Mouse (Mus musculus) cerebellum, postnatal 10 days (tissue): ENCODE measurements around the gene Olfr186.
"Not testable (repeated sequence)": the region's sequence is repeated elsewhere in the genome, so short reads cannot be mapped to it uniquely, and the experiment has no call there.

Source experiments
- DNase-seq, 2 experiments: peaks; one replicate each; pipeline ENCODE4 v3.0.0; 2021; ENCODE audit warnings: mixed read lengths in 2 of 2

The Olfr186 gene

DNA sequence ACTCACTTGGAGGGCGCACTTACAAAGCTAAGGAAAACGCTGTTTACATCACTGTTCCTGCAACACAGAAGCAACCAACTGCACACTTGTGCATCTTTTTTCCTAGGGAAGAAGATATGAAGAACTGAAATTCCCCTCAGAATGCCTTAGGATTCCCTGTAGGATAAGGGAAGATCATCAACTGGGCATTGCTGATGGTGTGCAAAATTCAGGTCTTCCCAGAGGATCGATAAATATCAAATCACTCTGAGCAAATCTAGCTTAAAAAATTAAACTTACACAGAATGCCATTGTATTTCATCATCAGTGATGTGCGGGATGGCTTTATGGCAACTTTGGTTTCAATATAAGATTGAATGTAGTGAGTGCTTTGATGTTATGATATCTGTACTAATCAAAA is at the start of gene Olfr186:
Gene Olfr186 (minus strand): TSS at position 101 of the 400 bp plus-strand sequence.
- no peak for DNase-seq

DNA sequence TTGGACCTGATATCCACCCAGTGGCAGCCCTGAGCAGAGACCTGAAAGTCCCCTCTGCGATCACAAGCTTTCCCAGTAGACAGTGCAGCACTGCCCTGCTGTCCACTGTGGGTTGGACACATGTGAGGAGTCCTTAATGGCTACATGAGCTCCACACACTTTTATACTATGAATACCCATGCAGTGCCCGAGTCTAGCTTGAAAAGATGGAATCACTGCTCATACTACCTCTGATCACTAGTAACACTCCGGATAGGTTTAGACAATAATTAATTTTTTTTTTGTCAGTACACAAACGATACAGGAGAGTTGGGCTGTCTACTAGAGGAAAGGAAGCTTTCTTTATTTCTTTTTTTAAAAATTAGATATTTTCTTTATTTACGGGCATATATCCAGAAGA is 47.8 kb upstream of the Olfr186 start, which contains the start of gene Olfr190:
Gene Olfr190 (minus strand): TSS at position 101 of the 400 bp plus-strand sequence.
- no peak for DNase-seq

DNA sequence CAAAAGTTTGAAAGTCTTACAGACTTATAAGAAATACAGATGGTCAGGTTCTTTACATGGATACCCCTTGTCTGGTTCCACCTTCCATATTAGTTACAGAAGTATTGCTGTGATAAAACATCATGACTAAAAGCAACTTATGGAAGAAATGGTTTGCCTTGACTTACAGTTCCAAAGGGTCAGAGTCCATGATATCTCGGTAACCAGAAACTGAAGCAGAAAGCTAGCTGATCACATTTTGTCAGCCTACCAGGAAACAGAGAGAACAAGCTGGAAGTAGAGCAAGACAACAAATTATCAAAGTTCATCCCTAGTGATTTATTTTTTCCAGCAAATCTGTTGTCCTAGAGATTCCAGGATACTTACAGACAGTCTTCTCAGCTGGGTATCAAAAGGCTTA is 43.4 kb upstream of the Olfr186 start:
- DNase-seq, result no peak

DNA sequence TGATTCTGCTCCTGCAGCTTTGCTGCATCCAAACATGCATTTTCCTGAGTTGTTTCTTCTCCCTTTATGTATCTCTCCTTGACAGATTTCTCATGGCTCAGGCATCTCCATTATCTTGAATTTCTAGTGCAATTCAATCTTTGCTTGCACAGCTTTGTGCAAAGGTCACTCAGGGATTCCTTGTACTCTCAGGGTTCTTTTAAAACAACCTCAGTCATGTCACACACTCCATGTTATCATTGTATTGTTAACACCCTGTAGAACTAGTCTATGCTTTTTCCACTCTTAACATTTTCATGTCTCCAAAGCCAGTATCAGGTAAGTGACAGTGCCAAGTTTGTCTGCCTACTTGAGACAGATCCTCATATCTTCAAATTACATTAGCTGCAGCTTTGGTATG is 41.7 kb upstream of the Olfr186 start:
- no peak for DNase-seq

DNA sequence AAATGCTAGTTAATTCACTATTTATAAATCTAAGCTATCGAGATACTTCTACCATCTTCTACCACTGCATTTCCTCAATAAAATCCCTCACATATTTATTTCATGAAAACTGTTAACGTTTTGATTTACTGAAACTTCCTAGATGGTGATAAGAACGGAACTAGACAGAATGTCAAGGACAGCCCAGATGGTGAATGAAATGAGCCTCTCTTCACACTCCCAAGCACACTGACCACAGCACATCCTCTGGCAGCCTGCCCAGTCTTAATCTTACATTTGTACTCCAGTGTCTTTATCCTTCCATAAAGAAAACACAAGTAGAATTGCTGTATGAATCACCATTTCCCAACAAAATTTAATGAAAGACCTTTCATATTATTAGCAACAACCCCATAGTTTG is 32.3 kb upstream of the Olfr186 start:
- not testable (repeated sequence) for DNase-seq

DNA sequence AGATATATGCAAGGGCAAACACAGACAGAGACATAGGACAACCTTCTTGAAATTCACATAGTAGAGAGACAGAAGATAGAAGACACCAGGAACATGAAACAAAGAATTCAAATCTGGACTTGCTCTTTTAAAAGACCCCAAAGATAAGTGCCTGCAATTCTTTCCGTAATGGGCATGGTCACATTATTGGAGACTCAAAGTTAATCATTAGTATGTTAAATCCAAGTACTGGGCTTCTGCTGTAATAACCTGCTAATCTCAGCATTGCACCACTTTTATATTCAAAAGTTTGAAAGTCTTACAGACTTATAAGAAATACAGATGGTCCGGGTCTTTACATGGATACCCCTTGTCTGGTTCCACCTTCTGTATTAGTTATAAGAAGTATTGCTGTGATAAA is 19.2 kb upstream of the Olfr186 start:
- DNase-seq, result not testable (repeated sequence)

DNA sequence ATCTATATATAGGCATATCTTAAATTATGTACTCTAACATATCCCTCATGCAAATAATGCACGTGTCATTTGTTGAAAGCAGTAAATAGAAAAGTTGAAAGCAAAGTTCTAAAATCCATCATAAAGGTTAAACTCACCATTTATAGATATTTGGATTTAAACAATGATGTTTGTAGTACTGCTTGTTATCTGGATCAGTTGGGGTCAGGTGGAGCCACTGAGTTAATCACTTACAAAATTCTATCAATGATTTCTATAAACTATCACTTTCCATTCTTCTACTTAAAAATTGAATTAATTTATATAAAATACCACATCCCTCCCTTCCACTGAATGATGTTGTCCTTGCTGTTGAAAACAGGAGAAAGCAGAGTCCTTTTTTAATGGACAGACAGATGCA is 18.8 kb upstream of the Olfr186 start:
- DNase-seq, result no peak

DNA sequence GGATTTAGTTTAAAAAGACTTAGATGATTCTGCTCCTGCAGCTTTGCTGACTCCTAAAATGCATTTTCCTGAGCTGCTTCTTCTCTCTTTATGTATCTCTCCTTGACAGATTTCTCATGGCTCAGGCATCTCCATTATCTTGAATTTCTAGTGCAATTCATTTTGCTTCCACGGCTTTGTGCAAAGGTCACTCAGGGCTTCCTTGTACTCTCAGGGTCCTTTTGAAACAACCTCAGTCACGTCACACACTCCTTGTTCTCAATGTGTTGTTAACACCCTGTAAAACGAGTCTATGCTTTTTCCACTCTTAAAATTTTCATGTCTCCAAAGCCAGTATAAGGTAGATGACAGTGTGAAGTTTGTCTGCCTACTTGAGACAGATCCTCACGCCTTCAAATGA is 17.5 kb upstream of the Olfr186 start:
- no peak for DNase-seq

DNA sequence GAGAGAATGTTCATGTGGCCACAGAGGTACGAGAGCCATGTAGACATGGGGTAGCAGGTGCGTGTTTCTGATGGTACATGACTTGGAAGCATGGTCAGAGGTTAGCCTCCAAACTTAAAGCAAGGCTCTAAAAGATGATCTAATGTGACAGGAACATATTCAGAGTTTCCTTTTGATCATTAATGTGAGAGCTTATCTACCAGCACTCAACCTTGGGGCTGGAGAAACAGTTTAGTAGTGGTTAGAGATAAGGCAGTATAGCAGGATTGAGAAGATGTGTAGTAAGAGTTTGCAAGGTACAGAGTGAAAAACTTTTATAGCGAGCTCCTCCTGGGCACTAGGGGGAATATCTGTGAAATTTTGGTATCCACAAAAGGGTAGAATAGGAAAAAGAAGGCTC is 15.7 kb upstream of the Olfr186 start:
- DNase-seq, result no peak

DNA sequence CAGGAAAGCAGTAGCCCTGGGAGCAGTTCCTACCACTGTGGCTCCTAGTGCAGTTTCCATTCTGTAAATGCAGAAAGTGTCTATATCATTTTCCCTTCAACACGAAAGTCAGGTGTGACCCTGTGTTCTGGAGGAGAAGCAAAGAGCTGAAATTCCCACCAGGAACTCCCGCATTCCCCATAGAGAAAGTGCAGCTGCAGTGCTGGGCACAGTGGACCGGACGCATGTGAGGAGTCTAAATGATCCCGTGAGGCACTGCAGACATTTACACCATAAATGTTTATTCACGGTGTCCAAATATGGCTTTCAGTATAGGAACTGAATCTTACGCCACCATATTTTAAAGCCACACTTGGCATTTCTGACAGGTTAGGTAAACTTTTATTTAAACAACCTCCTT is 9.6 kb upstream of the Olfr186 start, which contains the start of gene Olfr187:
Gene Olfr187 (minus strand): TSS at position 58 of the 400 bp plus-strand sequence.
- no peak for DNase-seq

DNA sequence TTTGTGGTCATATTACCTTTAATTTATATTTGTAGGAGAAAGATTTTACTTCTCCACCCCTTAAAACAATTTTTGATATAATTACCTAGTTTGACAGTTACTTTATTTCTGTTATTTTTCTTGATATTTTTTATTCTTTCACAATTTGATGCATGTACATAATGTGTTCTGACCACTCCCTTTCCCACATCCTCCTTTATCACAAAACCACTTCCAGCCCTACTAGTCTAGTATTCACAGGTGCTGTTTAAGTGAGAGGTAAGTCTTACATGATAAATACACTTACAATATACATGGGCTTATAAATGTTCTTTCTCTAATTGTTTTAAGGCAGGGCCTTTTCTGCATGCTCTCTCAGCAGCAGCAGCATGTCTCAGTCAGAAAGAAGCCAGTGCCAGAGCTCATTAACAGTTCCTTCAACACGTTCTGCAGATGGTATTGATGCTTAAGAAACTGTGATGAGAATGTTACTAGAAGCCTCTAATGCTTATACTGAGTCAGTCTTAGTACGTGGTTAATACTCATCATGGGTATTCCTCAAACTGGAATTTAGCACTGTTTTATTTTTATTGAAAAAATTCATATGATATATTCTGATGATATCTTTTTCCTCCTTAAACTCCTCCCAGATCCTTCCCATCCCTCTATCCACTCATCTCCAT is 16.6 kb downstream of the Olfr186 start:
- no peak for DNase-seq

DNA sequence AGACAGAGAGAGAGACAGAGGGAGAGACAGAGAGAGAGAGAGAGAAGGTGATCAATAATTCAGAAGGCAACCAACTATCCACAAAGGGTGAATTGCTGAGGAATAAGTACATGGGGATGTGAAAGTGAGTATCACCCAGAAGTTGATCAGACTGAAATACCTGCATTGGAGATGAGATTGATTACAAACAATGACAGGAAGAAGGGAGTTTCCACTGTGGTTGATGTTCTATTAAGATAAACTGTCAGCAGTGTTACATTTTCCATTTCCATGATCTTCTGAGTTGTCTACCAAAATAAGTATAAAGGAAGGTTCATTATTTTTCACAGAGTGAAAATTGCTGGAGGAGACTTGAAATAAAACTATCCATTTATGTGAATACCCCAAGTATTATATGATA is 22.9 kb downstream of the Olfr186 start:
- no peak for DNase-seq

DNA sequence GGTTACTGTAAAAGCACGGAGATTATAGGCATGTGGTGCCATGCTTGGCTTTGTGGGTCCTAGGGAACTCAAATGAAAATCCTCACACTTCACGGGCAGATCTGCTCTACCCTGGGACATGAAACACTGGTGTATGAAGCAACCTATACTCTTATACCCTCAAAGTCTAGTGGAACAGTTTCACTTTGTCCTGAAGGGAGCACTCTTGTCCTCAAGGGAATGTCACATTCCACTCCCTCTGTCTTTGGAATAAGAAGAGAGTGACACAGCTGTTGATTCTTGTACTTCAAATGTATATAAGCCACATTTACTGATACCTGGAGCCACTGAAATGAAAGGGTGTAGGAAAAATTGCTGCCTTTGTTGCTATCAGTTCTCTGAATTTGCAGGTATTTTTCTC is 35.0 kb downstream of the Olfr186 start, which contains the start of gene Olfr183:
Gene Olfr183 (plus strand): TSS at position 301 of the 400 bp plus-strand sequence.
- no peak for DNase-seq
